Mouse (Mus musculus) liver, embryonic 11.5 days (tissue): ENCODE data around the gene Nbea. TPM values are rescaled to one million over a fixed set of nuclear protein-coding genes. Genes with fewer than 3 reads are reported as not detected.

ENCODE experiments used
- ATAC-seq: fragments of 200-750 bp; cut with Nextera tagmentation; replicated peaks from 2 replicates; pipeline ENCODE4 v1.8.0; 2017; ENCODE audit warnings: moderate number of reproducible peaks, mild to moderate bottlenecking, moderate TSS enrichment, moderate library complexity; ENCODE audit not compliant: low FRiP score
- DNase-seq: peaks from one replicate; pipeline ENCODE4 v3.0.0-alpha.2; 2017; ENCODE audit warnings: low spot score
- H3K27ac ChIP-seq: fragments of 300-500 bp; sonication (generic); 2 replicates; pipeline ENCODE4 v1.5.1; 2014; ENCODE audit warnings: mild to moderate bottlenecking, low read depth, low read length, control low read depth
- H3K27me3 ChIP-seq: fragments of 300-500 bp; sonication (generic); replicated peaks from 2 replicates; pipeline ENCODE4 v1.6.1; 2014; ENCODE audit warnings: low read length, mixed read lengths; ENCODE audit not compliant: control insufficient read depth, insufficient read depth
- H3K36me3 ChIP-seq: fragments of 300-500 bp; sonication (generic); 2 replicates; pipeline ENCODE4 v1.6.1; 2014; ENCODE audit warnings: mild to moderate bottlenecking, low read length, moderate library complexity, mixed read lengths; ENCODE audit not compliant: control insufficient read depth, insufficient read depth
- H3K4me1 ChIP-seq: fragments of 300-500 bp; sonication (generic); replicated peaks from 2 replicates; pipeline ENCODE4 v1.6.1; 2014; ENCODE audit warnings: low read length, mixed read lengths; ENCODE audit not compliant: control insufficient read depth, insufficient read depth
- H3K4me2 ChIP-seq: fragments of 300-500 bp; sonication (generic); 2 replicates; pipeline ENCODE4 v1.6.1; 2014; ENCODE audit warnings: mild to moderate bottlenecking, control low read depth, moderate library complexity
- H3K4me3 ChIP-seq: fragments of 300-500 bp; sonication (generic); 2 replicates; pipeline ENCODE4 v1.5.1; 2014; ENCODE audit warnings: low read depth, low read length, control low read depth
- H3K9ac ChIP-seq: fragments of 300-500 bp; sonication (generic); 2 replicates; pipeline ENCODE4 v1.6.1; 2014; ENCODE audit warnings: low read depth, low read length, control low read depth
- H3K9me3 ChIP-seq: fragments of 300-500 bp; sonication (generic); 2 replicates; pipeline ENCODE4 v1.6.1; 2016; ENCODE audit warnings: low read length, inconsistent platforms, mixed read lengths; ENCODE audit not compliant: control insufficient read depth
- WGBS: fragments of 180-500 bp; shearing (Covaris S2); extraction: QIAGEN DNeasy Blood & Tissue Kit; methylation state at CpG from one replicate; pipeline ENCODE4 v1.1.7; 2014; 5-methylcytosine and 5-hydroxymethylcytosine counted together
- polyA plus RNA-seq: library from polyadenylated mRNA; unstranded; fragments of >200 nt; fragmentation: Nextera tagmentation; extraction: Ambion mirVana; gene quantifications from 2 replicates; pipeline ENCODE4 v1.2.1, GENCODE M21; 2014

The Nbea gene
- polyA plus RNA-seq, 1 experiment from 2014 or later: 5.0 TPM

GRCm38 (mm10) chr3:55590727-55591126 is 592.8 kb downstream of the Nbea start:
- H3K27me3 ChIP-seq: no peaks in the 10 kb centered on the region
- ATAC-seq: no peak
- no peaks in the 10 kb centered on the region for H3K4me1 ChIP-seq
- no peak for DNase-seq
- 66% methylated on average over 6 of the region's 6 CpGs for WGBS
- no peak overlapping the region for H3K4me2 ChIP-seq
- no peak overlapping the region for H3K27ac ChIP-seq
- no peaks in the 10 kb centered on the region for H3K36me3 ChIP-seq
- no peaks in the 10 kb centered on the region for H3K9me3 ChIP-seq
- no peak overlapping the region for H3K4me3 ChIP-seq
- no peak overlapping the region for H3K9ac ChIP-seq

- no peak overlapping the region for H3K4me2 ChIP-seq
- DNase-seq (no peak), ATAC-seq (no peak)
- H3K27me3 ChIP-seq: no peaks in the 10 kb centered on the region
- H3K36me3 ChIP-seq: no peaks in the 10 kb centered on the region
- no peaks in the 10 kb centered on the region for H3K9me3 ChIP-seq
- no peak overlapping the region for H3K9ac ChIP-seq
- no peaks in the 10 kb centered on the region for H3K4me1 ChIP-seq
- no peak overlapping the region for H3K4me3 ChIP-seq
- no peak overlapping the region for H3K27ac ChIP-seq
- WGBS: 66% methylated on average over 2 of the region's 2 CpGs
Measured at GRCm38 (mm10) chr3:55590291-55590690, 593.2 kb downstream of the Nbea start.

- Histone ChIP-seq H3K36me3 (no peaks in the 10 kb centered on the region), H3K4me1 (no peaks in the 10 kb centered on the region), H3K9ac (no peak overlapping the region), H3K9me3 (no peaks in the 10 kb centered on the region), H3K27me3 (no peaks in the 10 kb centered on the region), H3K4me3 (no peak overlapping the region), H3K27ac (no peak overlapping the region), H3K4me2 (no peak overlapping the region)
- 78% methylated on average over 8 of the region's 8 CpGs for WGBS
- ATAC-seq (no peak), DNase-seq (no peak)
Measured at GRCm38 (mm10) chr3:55589402-55589944, 594.0 kb downstream of the Nbea start.

- Histone ChIP-seq H3K27ac (no peak overlapping the region), H3K27me3 (no peaks in the 10 kb centered on the region), H3K4me3 (no peak overlapping the region), H3K4me1 (no peaks in the 10 kb centered on the region), H3K9me3 (no peaks in the 10 kb centered on the region), H3K36me3 (no peaks in the 10 kb centered on the region), H3K4me2 (no peak overlapping the region), H3K9ac (no peak overlapping the region)
- ATAC-seq (no peak), DNase-seq (no peak)
- 29% methylated on average over 12 of the region's 12 CpGs for WGBS
Measured at GRCm38 (mm10) chr3:55587972-55588946, 595.2 kb downstream of the Nbea start.

DNA sequence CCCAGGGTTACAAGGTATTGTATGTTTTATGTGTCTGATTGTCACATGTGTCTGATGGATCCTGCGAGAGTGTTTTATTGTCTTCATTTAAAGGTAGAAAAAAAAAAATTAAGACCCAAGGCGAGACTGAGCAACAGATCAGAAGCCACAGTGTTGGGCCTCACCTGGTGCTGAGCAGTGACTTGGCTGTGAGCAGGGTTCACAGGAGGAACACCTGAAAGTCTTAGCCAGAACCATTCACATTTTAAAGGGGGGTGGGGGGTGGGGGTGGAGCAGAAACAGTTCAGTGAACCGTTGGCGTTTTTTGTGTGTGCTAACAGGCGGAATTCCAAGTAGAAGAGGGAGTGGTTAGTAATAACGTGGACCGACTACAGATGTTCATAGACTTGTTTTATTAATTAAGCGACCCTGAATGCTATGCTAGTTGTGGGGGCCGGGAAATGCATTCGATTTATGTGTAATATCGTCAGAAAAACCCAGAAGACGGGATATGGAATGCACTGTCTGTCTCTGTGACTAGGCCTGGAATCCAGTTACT is 596.0 kb downstream of the Nbea start:
- Histone ChIP-seq H3K4me3 (no peak overlapping the region), H3K4me1 (no peaks in the 10 kb centered on the region), H3K4me2 (no peak overlapping the region), H3K9me3 (no peaks in the 10 kb centered on the region), H3K9ac (no peak overlapping the region), H3K36me3 (no peaks in the 10 kb centered on the region), H3K27ac (no peak overlapping the region), H3K27me3 (no peaks in the 10 kb centered on the region)
- DNase-seq (no peak), ATAC-seq (no peak)
- 63% methylated on average over 12 of the region's 12 CpGs for WGBS
